Mouse (Mus musculus) hindbrain, embryonic 11.5 days (tissue): ENCODE results near the gene Mical2. TPM values are rescaled to one million over a fixed set of nuclear protein-coding genes. Genes with fewer than 3 reads are reported as not detected.

Source experiments
- ATAC-seq: fragments of 200-750 bp; cut with Nextera tagmentation; 2 replicates; pipeline ENCODE4 v1.8.0; 2017; ENCODE audit warnings: mild to moderate bottlenecking, moderate TSS enrichment, moderate library complexity; ENCODE audit not compliant: low FRiP score
- DNase-seq: peaks from one replicate; pipeline ENCODE4 v3.0.0-alpha.2; 2015; ENCODE audit warnings: low spot score
- H3K27ac ChIP-seq: fragments of 300-500 bp; sonication (generic); 2 replicates; pipeline ENCODE4 v1.5.1; 2014; ENCODE audit warnings: mild to moderate bottlenecking, low read depth, low read length
- H3K27me3 ChIP-seq: fragments of 300-500 bp; sonication (generic); 2 replicates; pipeline ENCODE4 v1.6.1; 2014; ENCODE audit warnings: mild to moderate bottlenecking, low read length, moderate library complexity, mixed read lengths; ENCODE audit not compliant: control insufficient read depth, insufficient read depth
- H3K36me3 ChIP-seq: fragments of 300-500 bp; sonication (generic); 2 replicates; pipeline ENCODE4 v1.6.1; 2014; ENCODE audit warnings: mild to moderate bottlenecking, low read length, moderate library complexity, mixed read lengths; ENCODE audit not compliant: control insufficient read depth, insufficient read depth
- H3K4me1 ChIP-seq: fragments of 300-500 bp; sonication (generic); replicated peaks from 2 replicates; pipeline ENCODE4 v1.6.1; 2014; ENCODE audit warnings: low read length, mixed read lengths; ENCODE audit not compliant: control insufficient read depth, insufficient read depth
- H3K4me2 ChIP-seq: fragments of 300-500 bp; sonication (generic); replicated peaks from 2 replicates; pipeline ENCODE4 v1.6.1; 2014; ENCODE audit warnings: mild to moderate bottlenecking, low read depth, low read length
- H3K4me3 ChIP-seq: fragments of 300-500 bp; sonication (generic); 2 replicates; pipeline ENCODE4 v1.5.1; 2014; ENCODE audit warnings: low read depth, low read length
- H3K9ac ChIP-seq: fragments of 300-500 bp; sonication (generic); 2 replicates; pipeline ENCODE4 v1.6.1; 2014; ENCODE audit warnings: low read depth, low read length
- H3K9me3 ChIP-seq: fragments of 300-500 bp; sonication (generic); 2 replicates; pipeline ENCODE4 v1.6.1; 2016; ENCODE audit warnings: low read length; ENCODE audit not compliant: control insufficient read depth
- WGBS: fragments of 180-500 bp; shearing (Covaris S2); extraction: QIAGEN DNeasy Blood & Tissue Kit; methylation state at CpG from one replicate; pipeline ENCODE4 v1.1.7; 2014; 5-methylcytosine and 5-hydroxymethylcytosine counted together
- polyA plus RNA-seq: library from polyadenylated mRNA; unstranded; fragments of >200 nt; fragmentation: Nextera tagmentation; extraction: Ambion mirVana; gene quantifications from 2 replicates; pipeline ENCODE4 v1.2.1, GENCODE M21; 2014

Mical2 gene
- polyA plus RNA-seq, 1 experiment from 2014 or later, result 1.7 TPM

GRCm38 (mm10) chr7:112288352-112289107 lies 62.9 kb downstream of the Mical2 start:
- Histone ChIP-seq H3K9me3 (no peaks in the 10 kb centered on the region), H3K4me2 (no peak overlapping the region), H3K4me3 (no peak overlapping the region), H3K36me3 (no peaks in the 10 kb centered on the region), H3K9ac (no peak overlapping the region), H3K27me3 (no peaks in the 10 kb centered on the region), H3K27ac (no peak overlapping the region), H3K4me1 (no peaks in the 10 kb centered on the region)
- ATAC-seq, result no peak
- WGBS, result 87% methylated on average over 5 of the region's 5 CpGs
- DNase-seq, result no peak

- ATAC-seq, result no peak
- Histone ChIP-seq H3K4me2 (no peak overlapping the region), H3K27me3 (no peaks in the 10 kb centered on the region), H3K36me3 (no peaks in the 10 kb centered on the region), H3K4me3 (no peak overlapping the region), H3K9me3 (no peaks in the 10 kb centered on the region), H3K9ac (no peak overlapping the region), H3K27ac (no peak overlapping the region), H3K4me1 (no peaks in the 10 kb centered on the region)
- 67% methylated on average over 5 of the region's 5 CpGs for WGBS
- no peak for DNase-seq
These were observed 63.9 kb downstream of the Mical2 start for GRCm38 (mm10) chr7:112289514-112289913.

GRCm38 (mm10) chr7:112289990-112290389 lies 64.3 kb downstream of the Mical2 start:
- no peak overlapping the region for H3K4me2 ChIP-seq
- WGBS, result 41% methylated on average over 4 of the region's 4 CpGs
- DNase-seq (no peak), ATAC-seq (no peak)
- no peak overlapping the region for H3K27ac ChIP-seq
- no peaks in the 10 kb centered on the region for H3K36me3 ChIP-seq
- no peak overlapping the region for H3K9ac ChIP-seq
- no peaks in the 10 kb centered on the region for H3K27me3 ChIP-seq
- H3K4me3 ChIP-seq, result no peak overlapping the region
- H3K4me1 ChIP-seq, result no peaks in the 10 kb centered on the region
- H3K9me3 ChIP-seq, result no peaks in the 10 kb centered on the region

GRCm38 (mm10) chr7:112293456-112294104 lies 67.9 kb downstream of the Mical2 start:
- Histone ChIP-seq H3K9me3 (no peaks in the 10 kb centered on the region), H3K4me1 (no peaks in the 10 kb centered on the region), H3K27me3 (no peaks in the 10 kb centered on the region), H3K27ac (no peak overlapping the region), H3K9ac (no peak overlapping the region), H3K4me3 (no peak overlapping the region), H3K4me2 (no peak overlapping the region), H3K36me3 (no peaks in the 10 kb centered on the region)
- no peak for ATAC-seq
- DNase-seq, result no peak
- WGBS, result 64% methylated on average over 7 of the region's 7 CpGs

- 60% methylated on average over 8 of the region's 8 CpGs for WGBS
- Histone ChIP-seq H3K27me3 (no peaks in the 10 kb centered on the region), H3K9ac (no peak overlapping the region), H3K27ac (no peak overlapping the region), H3K4me2 (no peak overlapping the region), H3K4me1 (no peaks in the 10 kb centered on the region), H3K4me3 (no peak overlapping the region), H3K36me3 (no peaks in the 10 kb centered on the region), H3K9me3 (no peaks in the 10 kb centered on the region)
- DNase-seq (no peak), ATAC-seq (no peak)
These were observed 70.0 kb downstream of the Mical2 start for GRCm38 (mm10) chr7:112295426-112296221.

GRCm38 (mm10) chr7:112298032-112298431 lies 72.4 kb downstream of the Mical2 start:
- no peak overlapping the region for H3K9ac ChIP-seq
- ATAC-seq, result no peak
- no peak for DNase-seq
- no peaks in the 10 kb centered on the region for H3K9me3 ChIP-seq
- no peak overlapping the region for H3K4me3 ChIP-seq
- H3K4me2 ChIP-seq, result no peak overlapping the region
- no peaks in the 10 kb centered on the region for H3K36me3 ChIP-seq
- WGBS, result 87% methylated on average over 9 of the region's 9 CpGs
- no peaks in the 10 kb centered on the region for H3K4me1 ChIP-seq
- no peaks in the 10 kb centered on the region for H3K27me3 ChIP-seq
- H3K27ac ChIP-seq, result no peak overlapping the region

- WGBS, result 85% methylated on average over 3 of the region's 3 CpGs
- H3K9me3 ChIP-seq, result no peaks in the 10 kb centered on the region
- H3K4me1 ChIP-seq, result no peaks in the 10 kb centered on the region
- ATAC-seq (no peak), DNase-seq (no peak)
- H3K27ac ChIP-seq, result no peak overlapping the region
- H3K4me2 ChIP-seq, result no peak overlapping the region
- H3K9ac ChIP-seq, result no peak overlapping the region
- no peaks in the 10 kb centered on the region for H3K27me3 ChIP-seq
- H3K4me3 ChIP-seq, result no peak overlapping the region
- H3K36me3 ChIP-seq, result no peaks in the 10 kb centered on the region
These were observed 73.3 kb downstream of the Mical2 start for GRCm38 (mm10) chr7:112298871-112299422.

- DNase-seq (no peak), ATAC-seq (no peak)
- no peaks in the 10 kb centered on the region for H3K27me3 ChIP-seq
- no peak overlapping the region for H3K9ac ChIP-seq
- WGBS, result 72% methylated on average over 10 of the region's 10 CpGs
- H3K4me3 ChIP-seq, result no peak overlapping the region
- no peaks in the 10 kb centered on the region for H3K4me1 ChIP-seq
- no peaks in the 10 kb centered on the region for H3K9me3 ChIP-seq
- no peaks in the 10 kb centered on the region for H3K36me3 ChIP-seq
- H3K27ac ChIP-seq, result no peak overlapping the region
- H3K4me2 ChIP-seq, result no peak overlapping the region
These were observed 74.0 kb downstream of the Mical2 start for GRCm38 (mm10) chr7:112299521-112300096.
